Mouse (Mus musculus) kidney, adult 2 months (tissue): ENCODE measurements at regions not wholly inside any gene's neighbourhood (a gene's known extent, or its start where the extent isn't known, plus 50 kb on each side); places are given as distances from the start of the nearest gene placed in this dataset.

Source experiments
- DNase-seq: peaks from one replicate; pipeline ENCODE4 v3.0.0; 2021
- H3K27ac ChIP-seq: fragments of 200-500 bp; 2 replicates; pipeline ENCODE4 v1.5.1; 2012; ENCODE audit warnings: low read depth, low read length, control low read depth, inconsistent platforms; ENCODE audit not compliant: insufficient read depth
- H3K27me3 ChIP-seq: fragments of 200-500 bp; replicated peaks from 2 replicates; pipeline ENCODE4 v1.6.1; 2012; ENCODE audit warnings: mild to moderate bottlenecking, moderate library complexity, low read length, inconsistent platforms; ENCODE audit not compliant: control insufficient read depth, insufficient read depth
- H3K36me3 ChIP-seq: fragments of 200-500 bp; 2 replicates; pipeline ENCODE4 v1.6.1; 2012; ENCODE audit warnings: mild to moderate bottlenecking, moderate library complexity, low read length, inconsistent platforms; ENCODE audit not compliant: control insufficient read depth, insufficient read depth
- H3K4me1 ChIP-seq: fragments of 200-500 bp; 2 replicates; pipeline ENCODE4 v1.6.1; 2011; ENCODE audit warnings: low read length; ENCODE audit not compliant: control insufficient read depth, insufficient read depth
- H3K4me3 ChIP-seq: fragments of 200-500 bp; 2 replicates; pipeline ENCODE4 v1.5.1; 2011; ENCODE audit warnings: mild to moderate bottlenecking, low read depth, low read length, control low read depth; ENCODE audit not compliant: insufficient read depth
- CTCF ChIP-seq: fragments of 200-500 bp; conservative IDR thresholded peaks from 2 replicates; pipeline ENCODE4 v1.5.1; 2011; ENCODE audit warnings: low read depth, mild to moderate bottlenecking, control low read depth, low read length, moderate library complexity, mixed read lengths; ENCODE audit not compliant: insufficient read depth, insufficient read length
- POLR2A ChIP-seq: fragments of 200-500 bp; IDR thresholded peaks from one replicate; pipeline ENCODE4 v1.6.1; 2011; ENCODE audit warnings: low read depth, low read length, control low read depth
- WGBS: fragments of 180-500 bp; shearing (Covaris S2); methylation state at CpG from one replicate; pipeline ENCODE4 v1.1.7; 2018; 5-methylcytosine and 5-hydroxymethylcytosine counted together

DNA sequence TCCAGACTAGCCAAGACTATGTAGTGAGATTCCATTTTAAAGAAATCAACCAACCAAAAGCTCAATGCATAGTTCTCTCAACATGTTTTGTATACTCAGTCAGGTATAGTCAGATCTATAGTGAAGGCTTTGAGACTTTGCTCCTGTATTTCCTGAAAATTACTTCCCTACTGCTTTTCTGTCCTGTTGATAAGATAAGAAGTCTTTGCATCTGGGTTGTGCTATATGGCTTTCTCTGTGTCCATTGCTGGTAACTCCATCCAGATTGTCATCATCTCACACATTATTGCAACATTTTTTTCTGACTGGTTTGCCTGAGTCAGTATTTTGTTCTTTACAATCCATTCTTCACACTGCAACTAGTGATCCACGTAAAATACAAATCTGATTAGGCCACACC, 74.0 kb downstream of the Agtr2 start:
- 86% methylated on average over 1 of the region's 1 CpGs for WGBS
- Histone ChIP-seq H3K4me3 (no peak overlapping the region), H3K27me3 (no peaks in the 10 kb centered on the region), H3K27ac (no peak overlapping the region), H3K4me1 (no peaks in the 10 kb centered on the region), H3K36me3 (no peaks in the 10 kb centered on the region)
- DNase-seq = no peak
- TF ChIP-seq POLR2A (no peak), CTCF (no peak)

DNA sequence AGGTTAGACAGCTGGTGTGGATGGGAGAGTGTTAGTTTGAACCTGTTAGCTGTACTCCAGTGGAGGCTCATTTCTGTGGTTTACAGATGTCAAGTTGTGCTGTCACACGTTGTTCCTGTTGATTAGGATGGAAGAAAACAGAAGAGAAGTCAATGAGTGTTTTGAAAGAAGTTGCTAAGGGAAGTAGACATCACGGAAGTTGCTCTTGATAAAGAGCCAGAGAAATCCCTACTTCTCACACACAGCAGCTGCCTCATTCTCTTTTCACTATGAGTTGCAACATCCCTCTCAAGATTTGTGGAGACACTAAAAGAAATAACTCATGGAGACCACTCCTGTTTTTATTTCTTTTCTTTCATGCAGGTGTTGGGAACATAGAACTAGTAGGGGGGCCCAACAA, 82.3 kb downstream of the Agtr2 start:
- TF ChIP-seq CTCF = no peak
- peak; percentile 22 for DNase-seq
- WGBS = 27% methylated on average over 2 of the region's 2 CpGs

GRCm38 (mm10) chrX:21567530-21567929, 83.2 kb downstream of the Agtr2 start:
- H3K27ac ChIP-seq = no peak overlapping the region

More for the DNA sequence above, 82.3 kb downstream of the Agtr2 start:
- no peak overlapping the region for H3K27ac ChIP-seq
- no peak overlapping the region for H3K4me3 ChIP-seq
- H3K36me3 ChIP-seq = no peaks in the 10 kb centered on the region
- H3K27me3 ChIP-seq = no peaks in the 10 kb centered on the region
- no peaks in the 10 kb centered on the region for H3K4me1 ChIP-seq

DNA sequence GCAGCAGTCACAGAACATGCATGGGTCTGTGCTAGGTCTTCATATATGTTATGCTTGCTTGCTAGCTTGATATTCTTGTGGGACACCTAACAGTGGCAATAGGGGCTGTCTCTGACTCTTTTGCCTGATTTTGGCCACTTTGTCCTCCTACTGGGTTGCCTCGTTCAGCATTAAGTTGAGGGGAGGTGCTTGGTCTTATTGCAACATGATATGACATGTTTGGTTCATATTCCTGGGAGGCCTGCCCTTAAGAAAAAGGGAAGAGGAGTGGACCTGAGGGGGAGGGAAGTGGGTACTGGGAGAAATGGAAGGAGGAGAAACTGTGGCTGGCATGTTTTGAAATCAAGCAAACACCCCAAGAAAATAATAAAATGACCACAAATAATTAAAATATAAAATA, 83.6 kb downstream of the Agtr2 start:
- Histone ChIP-seq H3K27me3 (no peaks in the 10 kb centered on the region), H3K27ac (no peak overlapping the region), H3K4me1 (no peaks in the 10 kb centered on the region), H3K4me3 (no peak overlapping the region), H3K36me3 (no peaks in the 10 kb centered on the region)
- no peak for DNase-seq
- WGBS = 29% methylated on average over 1 of the region's 1 CpGs
- no peak for TF ChIP-seq POLR2A
- no peak for TF ChIP-seq CTCF

More at GRCm38 (mm10) chrX:21567530-21567929, 83.2 kb downstream of the Agtr2 start:
- Histone ChIP-seq H3K4me1 (no peaks in the 10 kb centered on the region), H3K4me3 (no peak overlapping the region), H3K36me3 (no peaks in the 10 kb centered on the region), H3K27me3 (no peaks in the 10 kb centered on the region)
- DNase-seq = peak; percentile 19
- no peak for TF ChIP-seq CTCF
- WGBS = 29% methylated on average over 1 of the region's 1 CpGs

GRCm38 (mm10) chrX:21579945-21580344, 95.6 kb downstream of the Agtr2 start:
- Histone ChIP-seq H3K4me1 (no peaks in the 10 kb centered on the region), H3K4me3 (no peak overlapping the region), H3K27me3 (no peaks in the 10 kb centered on the region), H3K27ac (no peak overlapping the region), H3K36me3 (no peaks in the 10 kb centered on the region)
- DNase-seq = no peak
- 89% methylated on average over 1 of the region's 1 CpGs for WGBS
- TF ChIP-seq CTCF (no peak), POLR2A (no peak)

DNA sequence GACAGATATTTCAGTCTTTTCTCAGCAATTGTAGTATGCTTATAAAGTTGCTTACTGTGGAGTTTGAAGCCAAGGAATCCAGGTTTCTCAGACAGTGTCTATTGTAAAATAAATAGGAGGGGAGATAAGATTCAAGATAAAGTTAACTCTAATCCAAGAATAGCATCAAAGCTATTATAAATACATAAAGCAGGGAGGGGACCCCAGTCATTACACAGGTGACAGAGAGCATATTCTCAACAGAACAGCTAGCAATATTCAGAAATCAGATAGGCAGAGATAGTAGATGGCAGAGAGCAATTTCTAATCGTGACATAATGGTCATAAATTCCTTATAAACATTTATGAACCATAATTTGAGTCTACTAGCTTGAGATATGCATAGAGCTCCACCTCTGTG, 101.7 kb downstream of the Agtr2 start:
- no peaks in the 10 kb centered on the region for H3K36me3 ChIP-seq
- 64% methylated on average over 1 of the region's 1 CpGs for WGBS
- H3K4me1 ChIP-seq = no peaks in the 10 kb centered on the region
- H3K4me3 ChIP-seq = no peak overlapping the region
- TF ChIP-seq CTCF (no peak), POLR2A (no peak)
- H3K27me3 ChIP-seq = no peaks in the 10 kb centered on the region
- DNase-seq = no peak
- H3K27ac ChIP-seq = no peak overlapping the region

- H3K27ac ChIP-seq = no peak overlapping the region
- TF ChIP-seq POLR2A = no peak
- TF ChIP-seq CTCF = no peak
Observed at GRCm38 (mm10) chrX:21589811-21590210, 105.5 kb downstream of the Agtr2 start.

More at GRCm38 (mm10) chrX:21589811-21590210, 105.5 kb downstream of the Agtr2 start:
- DNase-seq = no peak
- WGBS = 56% methylated on average over 4 of the region's 4 CpGs
- Histone ChIP-seq H3K36me3 (no peaks in the 10 kb centered on the region), H3K4me1 (no peaks in the 10 kb centered on the region), H3K27me3 (no peaks in the 10 kb centered on the region), H3K4me3 (no peak overlapping the region)
